Mouse (Mus musculus) forelimb bud, embryonic 11.5 days (tissue): Measurements from ENCODE around the gene Zfp420.

Experiments used
- DNase-seq: peaks from one replicate; pipeline ENCODE4 v3.0.0-alpha.2; 2012; ENCODE audit warnings: low read depth, low spot score

Zfp420 gene

DNA sequence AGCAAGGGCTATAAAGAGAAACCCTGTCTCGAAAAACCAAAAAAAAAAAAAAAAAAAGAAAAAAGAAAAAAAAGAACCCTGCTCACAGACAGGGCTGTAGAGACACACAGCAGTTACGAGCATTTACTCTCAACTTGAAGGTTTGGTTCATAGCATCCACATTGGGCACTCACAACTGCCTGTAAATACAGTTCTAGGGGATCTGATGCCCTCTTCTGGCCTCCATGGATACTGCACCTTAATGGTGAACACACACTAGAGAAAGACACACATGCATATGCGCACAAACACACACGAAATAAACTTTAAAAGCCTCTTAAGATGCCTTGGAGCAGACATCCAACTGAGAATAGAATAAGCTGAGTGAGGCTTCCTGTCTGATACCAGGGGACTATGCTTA lies 38.6 kb downstream of the Zfp420 start:
- DNase-seq: no peak

GRCm38 (mm10) chr7:29904101-29904500 lies 44.3 kb downstream of the Zfp420 start:
- DNase-seq: no peak

GRCm38 (mm10) chr7:29905966-29906681 lies 46.3 kb downstream of the Zfp420 start, which contains the start of gene Zfp27:
Gene Zfp27, minus strand, starts transcription at chr7:29906572.
- DNase-seq: peak; percentile 85

GRCm38 (mm10) chr7:29906682-29907058 lies 46.9 kb downstream of the Zfp420 start:
- no peak for DNase-seq

DNA sequence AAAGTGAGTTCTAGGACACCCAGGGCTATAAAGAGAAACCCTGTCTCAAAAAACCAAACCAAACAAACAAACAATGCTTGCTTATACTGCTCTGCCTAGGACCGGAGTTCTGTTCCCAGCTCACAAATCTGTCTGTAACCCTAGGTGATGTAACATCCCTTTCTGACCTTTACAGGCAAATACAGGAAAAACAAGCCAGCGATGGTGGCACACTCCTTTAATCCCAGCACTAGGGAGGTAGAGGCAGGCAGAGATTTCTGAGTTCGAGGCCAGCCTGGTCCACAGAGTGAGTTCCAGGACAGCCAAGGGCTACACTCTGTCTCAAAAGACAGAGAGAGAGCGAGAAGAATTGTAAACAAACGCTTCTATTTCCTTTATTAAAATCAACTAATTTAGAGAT lies 47.4 kb downstream of the Zfp420 start:
- no peak for DNase-seq

DNA sequence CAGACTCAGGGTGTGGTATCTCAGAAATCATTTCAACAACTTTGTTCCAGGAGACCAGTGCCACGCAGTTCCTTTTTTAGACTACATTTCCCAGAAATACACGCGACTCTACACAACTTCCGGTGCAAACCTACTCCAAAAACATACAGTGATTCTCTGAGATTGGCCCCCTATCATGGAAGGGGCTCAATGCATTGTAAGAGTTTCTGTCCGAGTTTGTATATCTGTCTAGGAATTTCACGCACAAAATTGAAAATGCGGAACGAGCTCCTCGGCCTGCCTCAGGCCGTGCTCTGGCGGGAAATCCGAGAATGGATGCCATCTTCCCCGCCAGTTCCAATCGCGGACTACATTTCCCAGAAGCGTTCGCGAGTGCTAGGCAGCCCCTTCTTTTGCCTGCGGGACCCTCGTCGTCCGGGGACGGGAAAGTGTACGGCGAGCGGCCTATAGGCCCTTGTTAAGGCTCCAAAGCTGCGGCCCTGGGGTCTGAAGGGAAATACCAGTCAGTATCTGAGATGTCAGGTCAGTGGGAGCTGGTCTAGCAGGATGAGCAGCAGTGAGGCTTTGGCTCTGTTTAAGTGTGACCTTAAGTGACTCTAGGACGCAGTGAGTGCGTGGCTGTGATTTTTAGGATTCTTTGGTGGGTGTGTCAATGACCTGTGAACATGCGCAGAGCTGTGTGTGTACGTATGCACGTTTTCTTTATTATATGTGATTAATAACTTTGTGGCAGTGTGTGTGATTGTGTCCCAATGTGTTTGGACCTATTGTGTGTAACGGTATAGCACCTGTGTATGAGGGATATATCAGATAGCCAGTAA lies 48.6 kb downstream of the Zfp420 start, which contains the start of gene Zfp383:
Zfp383 (plus strand) TSS at position 94 of the 821 bp plus-strand sequence.
- DNase-seq: peak; percentile 90

DNA sequence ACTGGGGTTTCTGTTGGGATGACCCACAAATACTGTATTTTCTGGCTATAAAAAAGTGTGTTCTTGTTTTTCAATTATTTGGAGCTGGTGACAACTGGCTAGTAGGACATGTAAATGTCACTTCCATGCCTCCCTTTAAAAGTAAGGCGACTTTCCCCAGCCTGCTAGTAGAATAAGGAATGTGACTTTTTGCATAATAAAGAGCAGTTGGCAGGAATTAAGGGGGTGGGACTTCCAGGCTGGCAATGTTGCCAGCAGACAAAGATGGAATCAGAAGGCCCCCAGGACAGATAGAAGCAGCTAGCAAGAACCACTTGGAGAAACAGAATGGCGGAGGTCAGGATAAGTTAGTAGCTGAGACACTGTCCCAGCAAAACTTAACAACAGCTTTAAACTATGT lies 50.5 kb downstream of the Zfp420 start:
- no peak for DNase-seq

GRCm38 (mm10) chr7:29912172-29912571 lies 52.4 kb downstream of the Zfp420 start:
- DNase-seq: no peak

DNA sequence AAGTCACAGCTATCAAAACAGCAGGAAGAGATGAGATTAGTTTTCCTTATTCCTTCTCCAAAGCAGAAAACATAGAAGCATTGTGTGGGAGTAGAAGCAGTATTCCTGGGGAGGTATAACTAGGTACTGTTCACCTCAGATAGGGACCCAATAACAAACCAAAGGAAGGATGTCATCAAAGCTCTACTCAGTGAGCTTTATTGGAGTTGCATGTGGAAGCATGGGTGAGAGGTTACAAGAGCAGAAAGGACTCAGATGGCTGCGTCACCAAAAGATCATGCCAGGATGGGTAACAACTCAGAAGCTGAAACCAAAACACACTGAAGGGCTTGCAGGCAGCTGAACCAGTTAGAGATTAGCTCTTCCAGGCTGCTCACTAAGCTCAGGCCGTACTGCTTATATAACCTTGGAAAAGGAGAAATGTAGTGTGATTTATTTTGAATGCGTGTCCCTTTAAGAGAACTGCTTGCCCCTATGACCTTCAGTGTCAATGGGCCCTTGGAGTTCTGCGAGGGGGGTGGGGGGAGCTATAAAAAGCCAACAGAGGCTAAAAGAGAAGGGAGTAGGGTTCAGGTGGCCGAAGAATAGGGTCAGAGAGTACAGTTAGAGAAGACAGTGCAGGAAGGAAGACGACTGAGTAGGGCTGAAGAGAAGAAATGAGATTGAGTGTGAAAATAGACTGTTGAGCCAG lies 57.7 kb downstream of the Zfp420 start:
- DNase-seq: no peak

GRCm38 (mm10) chr7:29918062-29918453 lies 58.3 kb downstream of the Zfp420 start:
- DNase-seq: no peak

DNA sequence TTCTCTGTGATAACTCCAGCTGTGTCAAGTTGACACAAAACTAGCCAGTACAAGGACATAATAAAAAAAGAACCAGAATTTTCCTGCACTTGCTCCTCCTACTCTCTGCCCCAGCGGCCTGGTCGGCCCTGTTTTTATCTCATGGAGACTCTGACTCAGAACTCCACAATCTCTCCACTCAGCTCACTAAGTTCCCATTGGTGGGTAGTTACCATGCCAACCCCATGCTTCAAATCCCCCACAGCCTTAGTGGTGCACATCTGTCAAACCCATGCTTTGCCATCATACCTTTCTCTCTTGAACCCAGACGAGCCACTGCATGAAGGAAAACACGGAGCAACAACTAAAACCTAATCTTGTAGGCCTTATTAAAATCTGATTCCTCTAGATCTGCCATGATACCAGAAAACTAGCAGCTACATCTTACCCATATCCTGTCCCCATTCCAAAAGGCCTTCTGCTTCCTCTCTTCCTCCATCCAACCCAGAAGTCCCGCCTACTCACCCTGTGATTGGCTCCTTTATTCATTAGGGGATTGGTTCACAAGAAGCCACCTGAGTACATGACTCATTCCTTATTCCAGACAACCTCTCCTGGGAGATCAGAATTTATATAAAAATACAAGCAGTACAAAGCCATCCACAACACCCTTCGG lies 61.8 kb downstream of the Zfp420 start:
- DNase-seq: no peak

GRCm38 (mm10) chr7:29922780-29923179 lies 63.0 kb downstream of the Zfp420 start:
- no peak for DNase-seq
